20 mouse cellular contexts compared by ENCODE assay signal in the genomic region with DNA sequence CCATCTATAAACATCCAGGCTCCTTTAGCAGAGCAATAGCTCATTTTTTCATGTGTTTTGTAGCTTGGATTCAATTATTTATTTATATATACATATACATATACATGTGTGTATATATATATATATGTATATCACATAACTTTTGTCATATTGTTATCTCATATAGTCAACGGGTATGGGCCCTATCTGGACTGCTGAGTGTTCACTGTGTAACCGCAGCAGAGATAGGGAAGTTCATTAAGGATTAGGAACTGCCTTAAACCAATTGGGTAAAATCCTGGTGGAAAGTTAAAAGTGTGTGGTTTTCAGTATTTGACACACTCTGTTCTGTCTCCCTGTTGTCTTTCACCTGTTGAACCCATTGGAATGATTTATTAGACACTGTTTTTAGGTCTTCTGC. TPM values are rescaled to one million over a fixed set of nuclear protein-coding genes. Genes with fewer than 3 reads are reported as not detected.
"Had no signal": no experiment of that assay in that cellular context is flagged by ENCODE, and none has a peak within 500 bp of the region (broad histone marks: within the 10 kb centered on the region; RNA-seq: fewer than 3 reads in every experiment).

No protein-coding gene starts in this region.

- H3K27me3 ChIP-seq: lung, embryonic 15.5 days; megakaryocyte, embryonic 14.5 days; midbrain, embryonic 13.5 days; midbrain, embryonic 15.5 days; neural tube, embryonic 12.5 days; stomach, embryonic 15.5 days had no signal

- H3K9ac ChIP-seq: lung, embryonic 15.5 days; midbrain, embryonic 13.5 days; midbrain, embryonic 15.5 days; neural tube, embryonic 12.5 days; stomach, embryonic 15.5 days had no signal

- ATAC-seq: lung, postnatal 0 days; midbrain, embryonic 13.5 days; midbrain, embryonic 15.5 days had no signal

- H3K4me2 ChIP-seq: lung, embryonic 15.5 days; midbrain, embryonic 11.5 days; midbrain, embryonic 13.5 days; midbrain, embryonic 15.5 days; neural tube, embryonic 12.5 days; stomach, embryonic 15.5 days had no signal

- H3K4me3 ChIP-seq: lung, embryonic 15.5 days; megakaryocyte, embryonic 14.5 days; midbrain, embryonic 13.5 days; midbrain, embryonic 15.5 days; neural tube, embryonic 12.5 days; stomach, embryonic 15.5 days had no signal

- H3K27ac ChIP-seq: lung, embryonic 15.5 days; macrophage; midbrain, embryonic 13.5 days; midbrain, embryonic 15.5 days; neural tube, embryonic 12.5 days; stomach, embryonic 15.5 days; stomach, postnatal 0 days had no signal

- DNase-seq: lung, adult 2 months; lung, postnatal 14 days; lung, postnatal 36 days; right cerebral cortex, postnatal 14 days; thymus, adult 2 months; thymus, postnatal 25 days; thymus, postnatal 4 days had no signal

- H3K9me3 ChIP-seq: lung, embryonic 15.5 days; megakaryocyte, embryonic 14.5 days; midbrain, embryonic 13.5 days; midbrain, embryonic 15.5 days; neural tube, embryonic 12.5 days; stomach, embryonic 15.5 days had no signal

RNA-seq across cellular contexts. Expression of gene Aifm3, which starts 7.9 kb away (rescaled TPM):
- total RNA-seq: megakaryocyte progenitor cell, adult 5-6 weeks; monocyte, adult 5-6 weeks; neutrophil, adult 5-6 weeks had no signal
- polyA plus RNA-seq: macrophage had no signal
